Mouse (Mus musculus) layer of hippocampus, postnatal 14 days (tissue): ENCODE results near the gene Pan3. TPM values are rescaled to one million over a fixed set of nuclear protein-coding genes. Genes with fewer than 3 reads are reported as not detected.
A peak's percentile ranks its signal among the peaks of the same experiment; 100 is the strongest.
"Not testable (repeated sequence)": the region's sequence is repeated elsewhere in the genome, so short reads cannot be mapped to it uniquely, and the experiment has no call there.

Experiments
- DNase-seq, 2 experiments: peaks; one replicate each; pipeline ENCODE4 v3.0.0; 2021 to 2022; ENCODE audit warnings: low spot score in 2 of 2, mixed read lengths in 1 of 2
- total RNA-seq, 2 experiments: library from RNA; stranded (reverse); gene quantifications; 2 replicates each; pipeline ENCODE4 v1.2.3; 2021

Pan3 gene
- total RNA-seq, 2 experiments from 2014 or later, result 89.4 to 97.4 TPM

- DNase-seq, result no peak
Measured at GRCm38 (mm10) chr5:147551879-147552627, 122.1 kb downstream of the Pan3 start.

- not testable (repeated sequence) for DNase-seq
Measured at GRCm38 (mm10) chr5:147557641-147558040, 127.7 kb downstream of the Pan3 start.

- no peak for DNase-seq
Measured at GRCm38 (mm10) chr5:147563511-147564139, 133.7 kb downstream of the Pan3 start.

- no peak for DNase-seq
Measured at GRCm38 (mm10) chr5:147564140-147564590, 134.2 kb downstream of the Pan3 start.

GRCm38 (mm10) chr5:147565444-147565843, 135.5 kb downstream of the Pan3 start:
- DNase-seq, result no peak

- DNase-seq, result no peak
Measured at GRCm38 (mm10) chr5:147566335-147566734, 136.4 kb downstream of the Pan3 start.

- DNase-seq, result no peak
Measured at GRCm38 (mm10) chr5:147572695-147573094, 142.7 kb downstream of the Pan3 start.

GRCm38 (mm10) chr5:147573555-147573954, 143.6 kb downstream of the Pan3 start:
- DNase-seq, result no peak

GRCm38 (mm10) chr5:147574517-147574916, 144.6 kb downstream of the Pan3 start:
- DNase-seq, result no peak

- DNase-seq, result no peak
Measured at GRCm38 (mm10) chr5:147577003-147577402, 147.0 kb downstream of the Pan3 start.

GRCm38 (mm10) chr5:147579148-147579547, 149.2 kb downstream of the Pan3 start:
- no peak for DNase-seq

- DNase-seq, result no peak
Measured at GRCm38 (mm10) chr5:147579691-147580090, 149.7 kb downstream of the Pan3 start.

GRCm38 (mm10) chr5:147580181-147580580, 150.2 kb downstream of the Pan3 start:
- no peak for DNase-seq

- peak; percentile 74 to 76 for DNase-seq
Measured at GRCm38 (mm10) chr5:147583702-147584298, 153.8 kb downstream of the Pan3 start.

- no peak for DNase-seq
Measured at GRCm38 (mm10) chr5:147584648-147585047, 154.7 kb downstream of the Pan3 start.

- DNase-seq, result no peak
Measured at GRCm38 (mm10) chr5:147585070-147585469, 155.1 kb downstream of the Pan3 start.

- no peak for DNase-seq
Measured at GRCm38 (mm10) chr5:147589814-147590213, 159.9 kb downstream of the Pan3 start.

GRCm38 (mm10) chr5:147597825-147598224, 167.9 kb downstream of the Pan3 start:
- DNase-seq, result no peak
